Mouse (Mus musculus): ENCODE measurements around the gene Cldn10.

DNA sequence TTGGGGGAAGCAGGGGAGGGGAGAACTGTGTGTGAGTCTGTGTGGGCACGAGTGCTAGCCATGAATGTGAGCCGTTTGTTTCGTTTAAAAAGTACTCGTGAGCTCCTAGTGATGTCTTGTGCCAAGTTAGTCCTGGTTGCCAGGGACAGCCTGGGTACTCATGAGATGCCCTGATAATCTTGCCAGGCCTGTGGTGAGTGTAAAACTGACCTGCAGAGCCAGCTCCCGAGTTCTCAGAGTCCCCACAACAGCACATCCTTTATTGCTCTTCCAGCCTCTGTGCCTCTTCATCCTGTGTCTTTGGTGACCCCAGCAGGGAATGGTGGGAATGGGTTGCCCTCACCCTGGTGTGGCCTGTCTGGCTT, 9.0 kb downstream of the Cldn10 start:
- TF ChIP-seq EP300 (IDR thresholded peaks at IDR 0.05) (no peak), CTCF (IDR thresholded peaks at IDR 0.05) (no peak)

Data from lung, postnatal 0 days (tissue).